Mouse (Mus musculus): ENCODE measurements at regions not wholly inside any gene's neighbourhood (a gene's known extent, or its start where the extent isn't known, plus 50 kb on each side); places are given as distances from the start of the nearest gene placed in this dataset.

DNA sequence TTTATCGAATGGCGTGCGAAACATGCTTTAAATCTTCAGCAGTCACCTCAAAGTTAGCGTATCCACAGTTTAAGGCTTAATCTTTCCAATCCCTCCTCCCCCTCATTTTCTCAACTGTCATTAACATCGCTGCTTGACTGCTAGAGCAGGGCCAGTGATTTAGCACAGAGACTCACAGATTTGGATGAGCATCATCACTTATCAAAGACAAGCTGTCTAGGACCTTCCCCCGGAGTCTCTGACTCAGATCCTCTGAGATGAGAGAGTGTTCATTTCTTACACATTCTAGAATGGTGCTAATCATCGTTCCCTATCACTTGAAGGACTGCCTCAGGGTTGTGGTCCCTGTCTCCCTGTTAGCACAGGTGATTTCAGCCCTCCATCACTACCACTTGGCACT lies 112.1 kb upstream of the Tmem132c start:
- ATAC-seq (ENCODE audit: insufficient number of reproducible peaks, low FRiP score, low TSS enrichment, low read depth) (no peak), DNase-seq (ENCODE audit: low spot score) (no peak)
- Histone ChIP-seq H3K9me3 (ENCODE audit: control insufficient read depth, low read length) (no peaks in the 10 kb centered on the region), H3K9ac (ENCODE audit: low read length) (no peak overlapping the region), H3K27ac (replicated peaks; ENCODE audit: low read depth, low read length) (no peak overlapping the region), H3K4me2 (ENCODE audit: low read depth, severe bottlenecking) (no peak overlapping the region), H3K4me1 (ENCODE audit: control insufficient read depth, insufficient read depth, low read length) (no peaks in the 10 kb centered on the region), H3K27me3 (ENCODE audit: control insufficient read depth, insufficient read depth, low read length) (no peaks in the 10 kb centered on the region), H3K4me3 (ENCODE audit: low read depth, low read length) (no peak overlapping the region), H3K36me3 (ENCODE audit: control insufficient read depth, insufficient read depth, low read length) (no peaks in the 10 kb centered on the region)
- 85% methylated on average over 7 of the region's 7 CpGs for WGBS

DNA sequence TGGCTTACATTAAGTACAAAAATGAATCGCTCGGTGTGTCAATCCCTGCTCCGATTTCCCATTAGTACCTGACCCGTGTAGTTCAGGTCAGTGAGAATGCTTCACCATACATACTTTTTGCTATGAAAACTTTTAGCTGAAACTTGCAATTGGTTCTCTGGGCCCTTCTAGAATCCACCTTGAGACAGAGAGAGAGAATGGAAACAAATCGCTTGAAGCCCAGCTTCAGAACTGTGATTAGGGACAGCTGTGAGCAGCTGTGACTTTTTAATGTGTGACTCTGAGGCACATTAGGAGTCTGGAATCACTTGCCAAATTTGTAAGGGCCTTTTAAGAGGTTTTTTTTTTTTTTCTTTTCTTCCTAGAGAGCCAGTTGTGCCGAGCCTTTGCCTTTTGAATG lies 107.2 kb upstream of the Tmem132c start:
- H3K27ac ChIP-seq (replicated peaks; ENCODE audit: low read depth, low read length), result no peak overlapping the region
- peaks cover 8% of the 10 kb centered on the region for H3K4me1 ChIP-seq (ENCODE audit: control insufficient read depth, insufficient read depth, low read length)
- H3K36me3 ChIP-seq (ENCODE audit: control insufficient read depth, insufficient read depth, low read length), result no peaks in the 10 kb centered on the region
- H3K9me3 ChIP-seq (ENCODE audit: control insufficient read depth, low read length), result no peaks in the 10 kb centered on the region
- DNase-seq (ENCODE audit: low spot score), result peak; percentile 35
- H3K27me3 ChIP-seq (ENCODE audit: control insufficient read depth, insufficient read depth, low read length), result no peaks in the 10 kb centered on the region
- no peak overlapping the region for H3K4me2 ChIP-seq (ENCODE audit: low read depth, severe bottlenecking)
- H3K9ac ChIP-seq (ENCODE audit: low read length), result no peak overlapping the region
- WGBS, result 35% methylated on average over 6 of the region's 6 CpGs
- no peak overlapping the region for H3K4me3 ChIP-seq (ENCODE audit: low read depth, low read length)
- ATAC-seq (ENCODE audit: insufficient number of reproducible peaks, low FRiP score, low TSS enrichment, low read depth), result no peak

- Histone ChIP-seq H3K36me3 (ENCODE audit: control insufficient read depth, insufficient read depth, low read length) (no peaks in the 10 kb centered on the region), H3K27me3 (ENCODE audit: control insufficient read depth, insufficient read depth, low read length) (no peaks in the 10 kb centered on the region), H3K27ac (replicated peaks; ENCODE audit: low read depth, low read length) (no peak overlapping the region), H3K9me3 (ENCODE audit: control insufficient read depth, low read length) (no peaks in the 10 kb centered on the region), H3K4me1 (ENCODE audit: control insufficient read depth, insufficient read depth, low read length) (peaks cover 2% of the 10 kb centered on the region; the same call in 1 of the 2 replicates), H3K4me3 (ENCODE audit: low read depth, low read length) (no peak overlapping the region), H3K4me2 (ENCODE audit: low read depth, severe bottlenecking) (no peak overlapping the region), H3K9ac (ENCODE audit: low read length) (no peak overlapping the region)
- ATAC-seq (ENCODE audit: insufficient number of reproducible peaks, low FRiP score, low TSS enrichment, low read depth), result no peak
- 61% methylated on average over 2 of the region's 2 CpGs for WGBS
- no peak for DNase-seq (ENCODE audit: low spot score)
Observed at GRCm38 (mm10) chr5:127140651-127141050, 101.0 kb upstream of the Tmem132c start.

- Histone ChIP-seq H3K9me3 (ENCODE audit: control insufficient read depth, low read length) (no peaks in the 10 kb centered on the region), H3K27me3 (ENCODE audit: control insufficient read depth, insufficient read depth, low read length) (no peaks in the 10 kb centered on the region), H3K4me1 (ENCODE audit: control insufficient read depth, insufficient read depth, low read length) (no peaks in the 10 kb centered on the region), H3K27ac (replicated peaks; ENCODE audit: low read depth, low read length) (no peak overlapping the region), H3K4me2 (ENCODE audit: low read depth, severe bottlenecking) (no peak overlapping the region), H3K9ac (ENCODE audit: low read length) (no peak overlapping the region), H3K36me3 (ENCODE audit: control insufficient read depth, insufficient read depth, low read length) (no peaks in the 10 kb centered on the region), H3K4me3 (ENCODE audit: low read depth, low read length) (no peak overlapping the region)
- 42% methylated on average over 3 of the region's 3 CpGs for WGBS
- ATAC-seq (ENCODE audit: insufficient number of reproducible peaks, low FRiP score, low TSS enrichment, low read depth) (no peak), DNase-seq (ENCODE audit: low spot score) (peak; percentile 51)
Observed at GRCm38 (mm10) chr5:127160292-127160691, 81.3 kb upstream of the Tmem132c start.

DNA sequence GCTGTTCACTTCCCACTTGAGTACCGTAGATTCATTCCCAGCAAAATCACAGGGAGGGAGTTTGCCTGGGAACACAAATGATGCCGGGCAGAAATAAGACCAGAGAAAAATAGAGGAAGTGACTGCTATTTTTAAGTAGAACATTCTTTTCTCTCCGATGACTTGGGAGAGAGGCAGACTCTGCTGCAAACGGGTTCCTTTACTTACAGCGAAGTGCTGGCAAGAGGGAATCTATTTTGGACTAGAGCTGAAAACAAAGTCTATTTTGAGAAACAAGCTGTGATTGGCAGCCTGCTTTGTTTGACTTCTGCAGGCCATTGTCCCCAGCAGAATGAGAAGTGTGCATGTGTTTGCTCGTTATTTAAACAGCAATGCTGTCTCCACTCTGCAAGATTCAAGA lies 78.2 kb upstream of the Tmem132c start:
- Histone ChIP-seq H3K27me3 (ENCODE audit: control insufficient read depth, insufficient read depth, low read length) (no peaks in the 10 kb centered on the region), H3K9me3 (ENCODE audit: control insufficient read depth, low read length) (no peaks in the 10 kb centered on the region), H3K4me1 (ENCODE audit: control insufficient read depth, insufficient read depth, low read length) (no peaks in the 10 kb centered on the region), H3K4me2 (ENCODE audit: low read depth, severe bottlenecking) (no peak overlapping the region), H3K27ac (replicated peaks; ENCODE audit: low read depth, low read length) (no peak overlapping the region), H3K36me3 (ENCODE audit: control insufficient read depth, insufficient read depth, low read length) (no peaks in the 10 kb centered on the region), H3K9ac (ENCODE audit: low read length) (no peak overlapping the region), H3K4me3 (ENCODE audit: low read depth, low read length) (no peak overlapping the region)
- no peak for ATAC-seq (ENCODE audit: insufficient number of reproducible peaks, low FRiP score, low TSS enrichment, low read depth)
- WGBS, result 88% methylated on average over 6 of the region's 6 CpGs
- DNase-seq (ENCODE audit: low spot score), result no peak

DNA sequence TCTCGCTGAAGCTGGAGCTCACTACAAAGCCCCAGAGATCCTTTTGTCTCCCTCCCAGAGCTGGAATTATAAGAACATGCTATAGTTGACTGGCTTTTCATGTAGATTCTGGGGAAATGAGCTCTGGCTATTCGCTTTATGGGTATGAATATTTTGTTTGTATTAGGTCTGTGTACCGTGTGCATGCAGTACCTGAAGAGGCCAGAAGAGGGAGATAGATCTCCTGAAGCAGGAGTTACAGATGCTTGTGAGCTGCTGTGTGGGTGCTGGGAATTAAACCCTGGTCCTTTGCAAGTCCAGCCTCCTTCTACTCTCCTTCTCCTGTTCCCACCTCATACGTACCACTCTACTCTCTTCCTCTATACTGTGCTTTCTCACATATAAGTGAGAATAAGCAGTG lies 52.6 kb upstream of the Tmem132c start:
- WGBS, result 92% methylated on average over 4 of the region's 4 CpGs
- no peak for ATAC-seq (ENCODE audit: insufficient number of reproducible peaks, low FRiP score, low TSS enrichment, low read depth)
- Histone ChIP-seq H3K9me3 (ENCODE audit: control insufficient read depth, low read length) (no peaks in the 10 kb centered on the region), H3K9ac (ENCODE audit: low read length) (no peak overlapping the region), H3K4me3 (ENCODE audit: low read depth, low read length) (no peak overlapping the region), H3K36me3 (ENCODE audit: control insufficient read depth, insufficient read depth, low read length) (no peaks in the 10 kb centered on the region), H3K4me1 (ENCODE audit: control insufficient read depth, insufficient read depth, low read length) (no peaks in the 10 kb centered on the region), H3K4me2 (ENCODE audit: low read depth, severe bottlenecking) (no peak overlapping the region), H3K27me3 (ENCODE audit: control insufficient read depth, insufficient read depth, low read length) (no peaks in the 10 kb centered on the region), H3K27ac (replicated peaks; ENCODE audit: low read depth, low read length) (no peak overlapping the region)
- no peak for DNase-seq (ENCODE audit: low spot score)

All from limb, embryonic 11.5 days (tissue).